Mouse (Mus musculus) E14TG2a.4 (cell line): ENCODE measurements at regions not wholly inside any gene's neighbourhood (a gene's known extent, or its start where the extent isn't known, plus 50 kb on each side); places are given as distances from the start of the nearest gene placed in this dataset.

Experiments
- CTCF ChIP-seq: conservative IDR thresholded peaks from 2 replicates; pipeline ENCODE4 v1.5.1; 2014; ENCODE audit warnings: low read length
- POU5F1 ChIP-seq: IDR thresholded peaks from 2 replicates; pipeline ENCODE4 v1.6.1; 2014; ENCODE audit warnings: low read length, borderline replicate concordance

- TF ChIP-seq CTCF (no peak), POU5F1 (no peak)
Measured at GRCm38 (mm10) chr8:83799607-83799950, 58.5 kb upstream of the Adgre5 start.
